Mouse (Mus musculus) thymus, postnatal 0 days (tissue): ENCODE results near the gene Spen. TPM values are rescaled to one million over a fixed set of nuclear protein-coding genes. Genes with fewer than 3 reads are reported as not detected.

ENCODE experiments used
- DNase-seq: peaks from one replicate; pipeline ENCODE4 v3.0.0-alpha.2; 2015; ENCODE audit warnings: low spot score
- polyA plus RNA-seq: library from polyadenylated mRNA; unstranded; fragments of >200 nt; fragmentation: Nextera tagmentation; extraction: Ambion mirVana; gene quantifications from 2 replicates; pipeline ENCODE4 v1.2.1, GENCODE M21; 2015

Spen gene
- polyA plus RNA-seq, 1 experiment from 2014 or later: 9.3 TPM

DNA sequence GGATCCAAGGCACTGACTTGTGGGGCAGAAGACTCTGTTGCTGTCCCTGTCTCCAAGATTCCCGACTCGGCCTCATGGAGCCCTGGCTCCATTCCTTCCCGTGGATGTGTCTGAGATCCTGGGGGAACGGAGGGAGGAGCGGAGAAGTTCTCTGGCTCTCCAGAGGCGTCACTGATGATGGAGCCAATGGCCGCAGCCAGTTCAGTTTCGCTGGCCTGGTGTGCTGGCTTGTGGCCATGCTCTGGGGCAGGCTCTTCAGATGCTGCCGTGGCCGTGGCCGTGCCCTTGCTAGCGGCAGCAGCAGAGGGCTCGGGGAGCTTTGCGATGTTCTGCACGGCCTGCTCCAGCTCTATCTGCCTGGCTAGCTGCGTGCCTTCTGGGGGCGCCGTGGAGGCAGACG lies 64.0 kb downstream of the Spen start:
- no peak for DNase-seq

DNA sequence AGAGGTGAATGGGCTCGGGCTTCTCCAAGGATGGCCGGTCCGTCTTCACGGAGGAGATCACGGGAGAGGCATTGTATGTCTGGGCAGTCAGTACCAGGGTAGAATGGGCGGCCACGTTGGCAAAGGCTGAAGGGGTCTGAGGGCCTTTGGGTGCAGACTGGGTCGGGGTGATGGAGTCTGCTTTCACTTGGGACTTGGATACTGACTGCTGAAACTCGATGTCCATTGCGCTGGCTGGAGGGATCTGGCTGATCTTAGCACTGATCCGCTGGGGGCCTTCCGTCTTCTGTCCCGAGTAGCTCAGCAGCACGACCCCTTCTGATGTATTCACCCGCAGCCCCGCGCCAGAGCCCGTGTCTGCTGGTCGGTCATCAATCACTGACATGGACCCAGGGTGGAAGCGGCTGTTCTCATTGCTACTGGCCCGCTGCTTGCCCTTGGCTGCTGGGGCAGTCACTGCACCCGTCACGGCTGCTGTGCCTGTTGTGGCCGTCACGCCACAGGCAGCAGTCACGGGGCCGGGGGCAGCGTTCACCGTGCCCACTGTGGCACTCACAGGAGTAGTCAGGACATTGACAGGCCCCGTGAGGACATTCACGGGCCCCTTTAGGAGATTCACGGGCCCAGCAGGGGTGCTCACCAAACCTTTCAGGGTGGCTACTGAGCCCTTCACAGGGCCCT lies 65.6 kb downstream of the Spen start:
- DNase-seq: no peak

DNA sequence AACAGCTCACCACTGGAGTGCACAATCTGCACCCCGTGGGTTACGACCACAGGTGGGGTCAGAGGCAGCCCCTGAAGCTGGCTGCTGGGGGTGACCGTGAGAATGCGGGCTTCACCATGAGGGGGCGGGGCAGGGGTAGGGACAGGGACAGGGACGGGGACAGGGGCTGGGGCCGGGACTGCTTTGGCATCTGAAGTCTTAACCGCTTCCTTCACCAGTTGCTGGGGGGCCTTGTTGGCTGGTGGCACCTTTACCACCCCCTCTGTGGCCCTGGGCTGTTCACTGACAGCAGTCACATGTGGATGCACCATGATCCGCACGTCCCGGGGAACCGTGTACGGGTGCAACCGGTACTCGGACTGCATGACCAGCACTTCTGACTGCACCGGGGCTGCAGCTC lies 66.9 kb downstream of the Spen start:
- DNase-seq: no peak

DNA sequence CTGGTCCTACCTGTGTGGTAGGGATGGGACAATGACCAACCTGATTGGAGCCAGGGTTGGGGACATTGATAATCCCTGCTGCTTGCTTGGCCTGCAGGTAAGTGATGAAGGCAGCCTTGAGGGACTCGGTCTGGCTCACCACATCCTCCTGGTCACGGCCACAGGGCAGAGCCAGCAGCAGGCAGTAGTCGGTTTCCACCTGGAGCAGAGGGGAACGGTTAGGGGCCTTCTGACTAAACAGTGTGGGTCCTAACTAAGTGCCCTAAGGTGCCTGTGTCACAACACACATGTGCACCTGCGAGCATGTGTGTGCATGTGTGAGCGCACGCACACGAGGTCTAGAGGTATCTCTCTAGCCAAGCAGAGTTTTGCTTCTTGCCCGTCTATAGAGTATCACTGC lies 69.1 kb downstream of the Spen start:
- DNase-seq: no peak

DNA sequence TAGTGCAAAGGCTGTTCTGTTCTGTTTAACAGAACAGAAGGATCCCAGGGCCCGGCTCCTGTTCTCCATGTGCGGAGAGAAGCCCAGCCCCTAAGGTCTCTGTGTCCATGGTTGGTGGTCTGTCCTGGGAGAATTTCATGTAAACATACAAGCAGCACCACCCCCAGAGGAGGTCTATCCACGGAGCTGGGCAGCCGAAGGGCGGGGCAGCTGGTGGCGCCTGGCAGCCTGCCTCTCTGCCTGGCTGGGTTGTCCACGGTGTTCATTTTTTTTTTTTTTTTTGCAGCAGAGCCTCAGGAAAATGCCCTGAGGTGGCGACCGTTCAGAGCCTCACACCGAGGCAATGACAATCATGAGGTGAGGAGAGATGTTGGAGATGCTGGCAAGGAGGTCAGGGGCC lies 69.8 kb downstream of the Spen start:
- DNase-seq: no peak

DNA sequence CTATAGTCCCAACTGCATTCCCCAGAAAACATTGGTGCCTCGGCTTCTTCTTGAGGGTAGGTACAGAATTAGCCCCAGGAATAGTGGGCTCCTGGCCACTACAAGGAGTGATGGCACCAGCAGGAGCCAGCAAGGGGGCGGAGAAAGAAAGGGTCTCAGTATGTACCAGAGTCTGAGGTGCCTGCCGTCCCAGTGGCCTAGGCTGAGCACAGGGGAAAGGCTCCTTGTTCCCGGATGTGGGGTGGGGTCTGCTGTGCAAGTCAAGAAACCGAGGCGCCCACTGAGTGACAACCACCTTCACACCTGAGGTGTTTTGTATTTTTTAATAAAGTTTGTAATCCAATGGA lies 70.8 kb downstream of the Spen start:
- DNase-seq: no peak

DNA sequence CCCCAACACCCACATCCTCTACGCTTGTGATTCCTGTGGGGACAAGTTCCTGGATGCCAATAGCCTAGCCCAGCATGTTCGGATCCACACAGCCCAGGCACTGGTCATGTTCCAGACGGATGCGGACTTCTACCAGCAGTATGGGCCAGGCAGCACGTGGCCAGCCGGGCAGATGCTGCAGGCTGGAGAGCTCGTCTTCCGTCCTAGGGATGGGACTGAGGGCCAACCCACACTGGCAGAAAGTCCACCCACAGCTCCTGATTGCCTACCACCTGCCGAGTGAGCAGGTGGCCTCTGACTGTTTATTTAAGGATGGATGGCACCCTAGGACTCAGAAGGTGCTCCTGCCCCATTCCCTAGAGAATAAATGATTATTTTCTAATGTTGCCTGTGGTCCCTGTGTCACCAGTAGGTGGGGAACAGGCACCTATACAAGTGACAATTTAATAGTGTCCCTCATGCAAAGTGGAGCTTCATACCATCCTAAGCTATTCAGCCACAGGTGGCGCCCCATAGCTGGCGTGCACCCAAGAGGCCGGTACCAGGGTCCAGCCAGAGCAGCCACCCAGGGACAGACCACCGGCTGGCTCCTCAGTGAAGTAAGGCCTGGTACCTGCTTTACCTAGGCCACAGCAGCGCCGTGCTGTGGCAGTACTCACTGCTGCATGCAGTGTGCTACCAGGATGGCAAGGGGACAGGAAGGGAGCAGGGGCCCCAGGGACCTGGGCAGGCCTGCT lies 71.4 kb downstream of the Spen start:
- no peak for DNase-seq

DNA sequence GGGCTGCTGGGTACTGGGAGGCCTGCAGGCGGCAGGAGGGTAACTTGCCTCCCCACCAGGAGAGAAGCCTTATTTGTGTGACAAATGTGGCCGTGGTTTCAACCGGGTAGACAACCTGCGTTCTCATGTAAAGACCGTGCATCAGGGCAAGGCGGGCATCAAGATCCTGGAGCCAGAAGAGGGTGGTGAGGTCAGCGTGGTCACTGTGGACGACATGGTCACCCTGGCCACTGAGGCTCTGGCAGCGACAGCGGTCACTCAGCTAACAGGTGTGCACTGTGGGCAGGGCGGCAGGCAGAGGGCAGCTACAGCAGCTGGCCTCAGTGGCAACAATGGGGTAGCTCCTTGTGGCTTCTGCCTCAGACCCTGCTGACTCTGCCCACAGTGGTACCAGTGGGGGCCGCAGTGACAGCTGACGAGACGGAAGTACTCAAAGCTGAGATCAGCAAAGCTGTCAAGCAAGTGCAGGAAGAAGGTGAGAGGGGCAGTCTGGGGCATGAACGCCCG lies 72.1 kb downstream of the Spen start:
- no peak for DNase-seq

DNA sequence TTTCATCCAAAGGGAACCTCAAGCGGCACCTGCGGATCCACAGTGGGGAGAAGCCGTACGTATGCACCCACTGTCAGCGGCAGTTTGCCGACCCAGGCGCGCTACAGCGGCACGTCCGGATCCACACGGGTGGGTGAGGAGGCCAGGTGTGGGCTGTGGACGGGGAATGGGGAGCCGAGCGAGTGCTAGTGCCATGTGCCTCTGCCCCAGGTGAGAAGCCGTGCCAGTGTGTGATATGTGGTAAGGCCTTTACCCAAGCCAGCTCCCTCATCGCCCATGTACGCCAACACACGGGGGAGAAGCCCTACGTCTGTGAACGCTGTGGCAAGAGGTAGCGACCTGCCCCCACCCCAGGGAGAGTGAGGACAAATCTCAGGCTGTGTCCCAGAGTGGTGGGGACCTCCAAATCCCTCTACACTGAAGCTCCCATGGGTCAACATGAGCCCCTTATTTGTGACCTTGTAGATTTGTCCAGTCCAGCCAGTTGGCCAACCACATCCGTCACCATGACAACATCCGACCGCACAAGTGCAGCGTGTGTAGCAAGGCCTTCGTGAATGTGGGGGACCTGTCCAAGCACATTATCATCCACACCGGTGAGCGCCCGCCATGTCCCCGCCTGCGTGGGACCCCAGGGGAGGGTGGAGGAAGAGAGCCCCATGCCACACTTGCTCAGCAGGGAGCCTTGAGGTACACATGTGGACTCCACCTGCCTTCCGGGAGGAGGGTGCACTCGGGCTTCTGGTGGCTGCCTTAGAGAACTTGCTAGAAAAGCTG lies 72.7 kb downstream of the Spen start:
- no peak for DNase-seq

DNA sequence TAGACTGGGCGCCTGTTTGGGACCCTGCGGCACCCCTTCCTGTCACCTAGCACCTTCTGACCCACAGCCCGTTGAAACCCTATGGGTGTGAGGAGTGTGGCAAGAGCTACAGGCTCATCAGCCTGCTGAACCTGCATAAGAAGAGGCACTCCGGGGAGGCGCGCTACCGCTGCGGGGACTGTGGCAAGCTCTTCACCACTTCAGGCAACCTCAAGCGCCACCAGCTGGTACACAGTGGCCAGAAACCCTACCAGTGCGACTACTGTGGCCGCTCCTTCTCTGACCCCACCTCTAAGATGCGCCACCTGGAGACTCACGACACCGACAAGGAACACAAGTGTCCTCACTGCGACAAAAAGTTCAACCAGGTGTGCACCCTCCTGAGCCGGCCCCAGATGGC lies 73.7 kb downstream of the Spen start:
- no peak for DNase-seq

DNA sequence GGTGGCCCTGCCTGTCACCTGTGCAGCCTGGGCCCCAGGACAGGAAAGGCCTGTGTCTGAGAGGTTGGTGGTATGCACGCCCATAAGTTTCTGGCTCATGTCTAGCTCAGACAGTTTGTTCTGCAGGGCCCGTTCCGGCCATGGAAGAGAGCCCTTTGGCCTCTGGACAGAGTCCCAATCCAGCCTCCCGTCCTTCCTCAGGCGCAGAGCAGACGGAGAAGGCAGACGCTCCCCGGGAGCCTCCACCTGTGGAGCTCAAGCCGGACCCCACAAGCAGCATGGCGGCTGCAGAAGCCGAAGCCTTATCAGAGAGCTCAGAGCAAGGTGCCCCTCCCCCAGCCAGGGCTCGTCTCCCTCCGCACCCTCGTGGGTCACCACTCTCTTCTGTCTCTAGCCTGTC lies 74.9 kb downstream of the Spen start:
- no peak for DNase-seq

DNA sequence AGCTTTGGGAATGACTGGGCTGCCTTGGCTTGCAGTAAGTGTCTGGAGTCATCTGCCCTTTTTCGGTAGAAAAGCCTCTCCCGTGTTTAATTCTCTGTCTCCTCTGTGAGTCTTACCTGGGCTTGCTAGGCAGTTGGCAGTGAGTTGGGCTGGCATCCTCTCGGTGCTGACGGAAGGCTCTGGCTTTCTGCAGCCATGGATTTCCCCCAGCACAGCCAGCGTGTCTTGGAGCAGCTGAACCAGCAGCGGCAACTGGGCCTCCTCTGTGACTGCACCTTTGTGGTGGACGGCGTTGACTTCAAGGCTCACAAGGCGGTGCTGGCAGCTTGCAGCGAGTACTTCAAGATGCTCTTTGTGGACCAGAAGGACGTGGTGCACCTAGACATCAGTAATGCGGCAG lies 76.8 kb downstream of the Spen start:
- DNase-seq: no peak

DNA sequence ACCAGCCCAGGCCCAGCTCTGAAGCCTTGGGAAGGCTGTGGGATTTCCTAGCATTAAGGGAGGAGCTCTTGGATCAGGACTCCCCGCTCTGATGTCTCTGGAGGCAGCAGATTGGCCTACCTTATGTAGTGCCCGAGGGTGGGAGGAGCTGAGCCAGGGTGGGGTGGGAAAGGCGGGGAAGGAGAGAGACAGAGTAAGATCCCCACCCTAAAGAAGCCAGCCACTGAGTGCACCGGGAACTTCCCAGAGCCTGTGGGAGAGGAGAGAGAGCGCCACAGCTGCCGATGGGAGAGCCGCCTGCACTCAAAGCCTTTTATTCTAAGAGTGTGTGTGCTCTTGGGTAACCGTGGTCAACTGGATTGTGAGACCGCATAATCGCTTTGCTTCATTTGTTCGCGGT lies 77.3 kb downstream of the Spen start:
- no peak for DNase-seq

DNA sequence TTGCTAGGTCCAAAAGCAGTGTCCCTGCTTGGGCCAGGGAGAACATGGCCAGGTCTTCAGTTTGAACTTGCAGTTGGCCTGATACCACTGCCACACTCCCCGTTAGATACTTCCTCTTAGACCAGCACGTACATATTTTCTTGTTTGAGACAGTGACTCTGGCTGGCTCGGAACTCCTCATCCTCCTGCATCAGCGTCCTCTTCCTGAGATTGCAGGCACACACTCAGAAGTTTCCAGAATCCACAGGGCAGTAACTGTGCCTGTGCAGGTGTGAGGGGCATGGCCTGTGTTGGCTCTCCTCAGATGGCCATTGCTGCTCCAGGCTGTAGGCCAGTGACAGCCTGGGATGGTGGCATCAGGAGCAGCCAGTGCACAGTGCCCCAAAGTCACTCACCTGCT lies 77.9 kb downstream of the Spen start:
- DNase-seq: no peak

DNA sequence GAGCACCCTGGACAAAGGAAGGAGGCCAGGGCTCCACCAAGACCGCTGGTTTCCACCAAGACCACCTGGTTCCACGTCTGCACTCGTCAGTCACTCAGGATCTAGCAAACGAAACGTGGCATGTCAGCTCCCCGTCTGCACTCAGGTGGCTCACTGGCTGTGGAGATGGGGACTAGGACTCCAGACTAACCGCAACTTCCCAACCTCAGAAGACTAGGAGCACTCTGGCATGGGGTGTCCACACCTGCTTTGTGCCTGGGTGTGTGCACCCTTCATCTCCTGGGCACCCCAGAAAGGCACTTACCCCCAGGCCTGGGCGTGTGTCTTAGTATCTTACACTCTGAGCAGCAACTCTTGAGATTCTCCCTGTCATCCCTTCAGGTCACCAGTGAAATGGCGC lies 78.6 kb downstream of the Spen start:
- DNase-seq: no peak

DNA sequence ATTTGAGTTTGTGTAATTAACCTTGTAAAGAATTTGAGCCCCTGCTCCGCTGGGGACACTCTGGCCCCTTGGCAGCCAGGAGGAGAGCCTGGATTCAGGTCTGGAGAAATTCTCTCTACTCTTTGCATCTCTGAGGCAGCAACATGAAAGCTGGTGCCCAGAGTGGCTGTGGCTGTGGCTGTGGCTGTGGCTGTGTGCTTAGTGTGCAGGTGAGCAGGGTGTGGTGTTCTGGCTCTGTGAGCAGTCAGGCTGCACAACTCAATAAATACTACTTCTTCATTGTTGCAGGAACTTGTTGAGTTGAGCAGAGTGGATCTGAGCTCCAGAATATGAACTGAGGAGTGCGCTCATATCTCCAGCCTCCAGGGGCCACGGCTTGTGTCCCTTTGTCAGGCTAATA lies 79.5 kb downstream of the Spen start:
- no peak for DNase-seq

DNA sequence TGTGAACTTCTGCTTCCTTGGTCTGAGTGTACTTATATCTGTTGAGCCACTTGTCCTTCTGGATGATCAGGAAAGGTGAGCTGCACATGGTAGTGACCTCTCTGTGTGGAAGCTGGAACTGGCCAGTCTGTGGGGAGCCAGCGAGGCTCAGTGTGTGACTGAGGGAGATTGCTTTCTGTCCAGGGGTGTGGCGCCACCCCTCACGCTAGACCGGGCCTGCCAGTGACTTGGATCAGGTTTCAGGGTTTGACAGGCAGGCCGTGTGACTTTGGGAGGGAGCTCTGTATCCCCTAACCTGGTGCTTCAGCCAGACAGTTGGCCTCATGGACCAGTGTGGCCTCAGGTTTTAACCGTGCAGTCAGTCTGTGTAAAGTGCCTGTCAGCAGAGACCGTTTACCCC lies 80.2 kb downstream of the Spen start:
- DNase-seq: no peak

DNA sequence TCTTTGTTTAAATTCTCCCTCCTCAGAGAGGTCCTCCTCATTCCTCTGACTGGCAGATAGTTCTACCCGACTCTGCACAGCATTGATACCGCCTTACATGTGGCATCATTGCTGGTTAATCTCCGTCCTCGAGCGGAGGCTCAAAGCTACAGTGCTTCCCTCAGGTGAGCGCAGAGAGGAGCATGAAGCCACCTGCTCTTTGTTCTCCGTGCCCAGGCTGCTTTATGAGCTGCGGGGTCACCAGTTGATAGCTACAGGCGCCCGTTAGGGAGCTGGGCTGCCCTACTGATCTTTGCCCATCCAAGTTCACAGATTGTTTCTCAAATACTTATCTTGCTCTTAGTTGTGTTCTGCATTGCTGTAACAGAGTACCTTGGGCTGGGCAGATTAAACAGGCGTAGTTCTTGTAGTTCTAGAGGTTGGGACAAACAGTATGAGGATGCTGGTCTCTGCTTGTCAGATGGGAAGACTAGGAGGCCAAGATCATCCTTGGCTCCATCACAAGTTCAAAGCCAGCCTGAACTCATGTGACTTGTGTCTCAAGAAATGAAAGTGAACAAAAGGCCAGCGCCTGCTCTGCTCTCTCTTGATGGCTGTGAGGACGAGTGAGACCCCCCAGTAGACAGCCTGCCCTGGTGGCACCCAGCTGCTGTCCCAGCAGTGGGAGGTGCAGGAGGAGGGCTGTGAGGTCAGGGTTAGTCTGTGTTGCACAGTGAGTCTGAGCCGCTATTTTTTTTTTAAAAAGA lies 82.0 kb downstream of the Spen start:
- DNase-seq: no peak

DNA sequence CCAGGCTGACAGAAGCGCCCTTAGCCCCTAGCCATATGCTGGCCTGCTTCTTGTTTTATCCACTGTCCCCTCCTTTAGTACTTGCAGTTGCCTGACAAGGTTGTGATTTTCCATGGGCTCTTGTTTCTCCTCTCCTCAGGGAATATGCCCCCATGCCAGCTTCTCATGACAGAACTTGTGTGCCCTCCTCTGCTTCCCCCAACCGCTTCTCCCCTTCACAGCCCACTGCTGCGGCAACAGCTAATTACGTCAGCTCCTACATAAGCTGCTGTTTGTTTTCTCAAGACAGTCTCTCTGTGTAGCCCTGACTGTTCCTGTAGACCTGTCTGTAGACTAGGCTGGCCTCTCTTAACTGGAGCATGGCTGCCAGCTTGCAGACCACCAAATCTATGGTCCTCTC lies 82.9 kb downstream of the Spen start:
- DNase-seq: no peak

DNA sequence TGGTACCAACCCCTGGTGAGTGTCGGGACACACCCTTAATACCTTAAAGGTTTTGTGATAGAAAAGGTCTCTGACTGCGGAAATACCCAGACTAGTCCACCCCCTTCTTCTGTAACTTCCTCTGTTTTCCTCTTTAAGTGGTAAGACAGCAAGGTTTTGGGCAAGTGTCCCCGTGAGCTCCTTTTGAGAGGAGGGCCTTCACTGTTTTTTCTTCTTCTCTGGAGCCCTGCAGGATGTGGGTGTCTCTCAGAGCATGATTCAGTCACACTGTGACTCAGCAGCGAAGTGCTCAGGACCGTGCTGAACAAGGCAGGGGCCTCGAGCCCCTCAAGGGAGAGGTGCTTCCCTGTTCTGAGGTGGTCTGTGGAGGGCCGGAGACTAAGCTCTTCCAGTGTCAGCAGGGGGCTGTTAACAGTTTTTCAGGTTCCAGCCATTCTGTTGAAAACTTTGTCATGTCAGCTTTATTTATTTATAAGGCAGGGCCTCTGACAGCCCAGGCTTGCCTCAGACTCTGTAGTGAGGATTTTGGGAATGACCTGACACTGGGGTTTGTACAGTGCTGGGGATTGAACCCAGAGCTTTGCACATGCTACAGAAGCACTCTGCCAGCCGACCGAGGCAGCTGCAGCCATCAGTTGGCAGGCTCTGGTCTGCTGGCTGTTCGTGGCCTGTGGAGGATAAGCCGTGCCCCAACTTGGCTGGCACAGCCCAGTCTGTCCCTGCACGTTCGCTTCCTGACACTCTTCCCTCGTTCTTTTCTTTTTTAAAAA lies 83.6 kb downstream of the Spen start:
- DNase-seq: peak; percentile 73

DNA sequence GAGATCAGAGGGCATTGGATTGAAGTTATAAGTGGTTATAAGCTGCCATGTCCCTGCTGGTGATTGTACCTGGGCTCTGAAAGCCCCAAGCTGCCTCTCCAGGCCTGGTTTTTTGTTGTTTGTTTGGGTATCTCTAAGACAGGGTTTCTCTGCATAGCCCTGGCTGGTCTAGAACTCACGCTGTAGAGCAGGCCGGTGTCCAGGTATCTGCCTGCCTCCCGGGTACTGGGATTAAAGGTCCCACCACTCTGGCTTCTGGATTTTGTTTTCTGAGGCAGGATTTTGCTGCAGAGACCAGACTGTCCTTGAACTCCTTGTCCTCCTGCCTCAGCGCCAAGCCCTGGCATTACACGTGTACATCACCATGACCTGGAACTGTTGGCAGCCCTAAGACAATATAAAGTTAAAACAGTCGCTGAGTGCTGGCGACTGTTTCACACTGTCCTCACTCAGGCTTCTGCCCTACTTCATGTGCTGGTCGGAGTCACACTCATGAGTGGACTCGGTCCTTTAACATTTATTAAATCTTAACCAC lies 86.4 kb downstream of the Spen start:
- DNase-seq: no peak
